Mouse (Mus musculus): ENCODE results near the gene Tstd1. TPM values are rescaled to one million over a fixed set of nuclear protein-coding genes. Genes with fewer than 3 reads are reported as not detected.

Tstd1 gene
- total RNA-seq, 4 experiments from 2014 or later = 1.7 to 8.1 (median 5.3) TPM

- DNase-seq = no peak
Observed at GRCm38 (mm10) chr1:171454926-171455325, 36.3 kb downstream of the Tstd1 start.

GRCm38 (mm10) chr1:171457568-171457967 is 38.9 kb downstream of the Tstd1 start:
- DNase-seq = no peak

GRCm38 (mm10) chr1:171459791-171460190 is 41.1 kb downstream of the Tstd1 start:
- no peak for DNase-seq

- no peak for DNase-seq
Observed at GRCm38 (mm10) chr1:171460551-171461503, 42.2 kb downstream of the Tstd1 start.

GRCm38 (mm10) chr1:171463133-171463532 is 44.5 kb downstream of the Tstd1 start:
- no peak for DNase-seq

- DNase-seq = no peak
Observed at GRCm38 (mm10) chr1:171465749-171466412, 47.2 kb downstream of the Tstd1 start.

GRCm38 (mm10) chr1:171466565-171466964 is 47.9 kb downstream of the Tstd1 start:
- no peak for DNase-seq

- DNase-seq = no peak
Observed at GRCm38 (mm10) chr1:171469678-171470077, 51.0 kb downstream of the Tstd1 start.

Other genes with a start within 250 kb of the Tstd1 start
- 10 to 100 TPM; 55.7 to 66.0 (median 59.2) TPM for gene Pcp4l1, start 222.6 kb upstream of the Tstd1 start, total RNA-seq (2022)
- gene Nr1i3, start 204.9 kb upstream of the Tstd1 start, total RNA-seq (2022) = under 1 TPM in 2 of 4 experiments, not detected in 2; 0.13 to 0.15 TPM
- 10 to 100 TPM; 39.1 to 49.2 (median 46.0) TPM for gene Tomm40l, start 196.4 kb upstream of the Tstd1 start, total RNA-seq (2022)
- gene Apoa2, start 193.8 kb upstream of the Tstd1 start, total RNA-seq (2022) = 1 to 10 TPM; 2.0 to 6.4 (median 4.3) TPM
- 10 to 100 TPM; 21.8 to 34.4 (median 28.3) TPM for gene Fcer1g, start 184.5 kb upstream of the Tstd1 start, total RNA-seq (2022)
- gene Adamts4, start 168.5 kb upstream of the Tstd1 start, total RNA-seq (2022) = under 1 TPM; 0.46 to 0.80 (median 0.60) TPM
- 100 to 1,000 TPM; 609 to 713 (median 672) TPM for gene Ndufs2, start 167.5 kb upstream of the Tstd1 start, total RNA-seq (2022)
- 10 to 100 TPM; 28.5 to 44.8 (median 43.0) TPM for gene B4galt3, start 148.5 kb upstream of the Tstd1 start, total RNA-seq (2022)
- gene Ppox, start 137.7 kb upstream of the Tstd1 start, total RNA-seq (2022) = 10 to 100 TPM; 39.7 to 86.2 (median 65.6) TPM
- gene Usp21, start 130.9 kb upstream of the Tstd1 start, total RNA-seq (2022) = 10 to 100 TPM; 39.3 to 64.7 (median 52.0) TPM
- gene Ufc1, start 123.8 kb upstream of the Tstd1 start, total RNA-seq (2022) = 100 to 1,000 TPM; 179 to 200 (median 194) TPM
- gene Dedd, start 89.7 kb upstream of the Tstd1 start, total RNA-seq (2022) = 10 to 100 TPM; 31.0 to 45.9 (median 36.7) TPM
- gene Nit1, start 73.2 kb upstream of the Tstd1 start, total RNA-seq (2022) = 100 to 1,000 TPM in 1 of 4 experiments, 10 to 100 TPM in 3; 81.4 to 103 (median 89.6) TPM
- 100 to 1,000 TPM in 2 of 4 experiments, 10 to 100 TPM in 2; 76.7 to 184 (median 115) TPM for gene Pfdn2, start 73.2 kb upstream of the Tstd1 start, total RNA-seq (2022)
- 10 to 100 TPM in 1 of 4 experiments, 1 to 10 TPM in 3; 1.7 to 13.1 (median 6.2) TPM for gene Klhdc9, start 58.1 kb upstream of the Tstd1 start, total RNA-seq (2022)
- gene Nectin4, start 48.8 kb upstream of the Tstd1 start, total RNA-seq (2022) = under 1 TPM; 0.10 to 0.54 (median 0.31) TPM
- 1 to 10 TPM; 3.4 to 7.5 (median 5.5) TPM for gene Arhgap30, start 29.9 kb upstream of the Tstd1 start, total RNA-seq (2022)
- gene Usf1, start 7.6 kb upstream of the Tstd1 start, total RNA-seq (2022) = 10 to 100 TPM; 61.4 to 94.4 (median 75.4) TPM
- gene F11r, start 18.7 kb downstream of the Tstd1 start, total RNA-seq (2022) = 10 to 100 TPM; 26.4 to 53.3 (median 39.5) TPM
- 1 to 10 TPM; 6.0 to 9.4 (median 7.0) TPM for gene Alyref2, start 84.6 kb downstream of the Tstd1 start, total RNA-seq (2022)
- gene Itln1, start 116.4 kb downstream of the Tstd1 start, total RNA-seq (2022) = not detected
- gene Cd244a, start 140.3 kb downstream of the Tstd1 start, total RNA-seq (2022) = 1 to 10 TPM in 2 of 4 experiments, under 1 TPM in 2; 0.71 to 1.3 (median 0.97) TPM
- gene Ly9, start 188.5 kb downstream of the Tstd1 start, total RNA-seq (2022) = 1 to 10 TPM in 3 of 4 experiments, under 1 TPM in 1; 0.64 to 3.2 (median 2.1) TPM
- 1 to 10 TPM in 3 of 4 experiments, under 1 TPM in 1; 0.73 to 4.3 (median 2.0) TPM for gene Slamf7, start 234.2 kb downstream of the Tstd1 start, total RNA-seq (2022)

Data from adrenal gland, adult 8-10 months (tissue).